Mouse (Mus musculus): ENCODE measurements around the gene Mad1l1.

DNA sequence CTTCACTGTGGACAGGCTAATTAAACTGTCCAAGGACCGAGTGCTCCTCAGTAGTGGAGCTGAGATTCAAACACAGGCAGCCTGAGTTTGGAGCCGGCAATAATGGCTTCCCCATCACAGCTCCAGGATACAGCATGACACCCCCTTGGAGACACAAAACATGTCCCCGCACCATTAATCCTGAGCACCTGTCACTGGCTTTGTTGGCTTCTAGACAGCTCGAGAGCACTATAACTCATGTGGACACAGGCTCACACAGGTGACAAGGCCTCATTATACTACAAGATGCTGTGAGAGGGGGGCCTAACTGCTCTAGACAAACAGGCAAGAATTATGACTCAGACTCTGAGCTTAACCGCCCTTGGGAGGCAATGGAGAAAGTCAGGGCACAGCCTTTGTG lies 66.1 kb downstream of the Mad1l1 start:
- TF ChIP-seq CTCF (IDR thresholded peaks at IDR 0.05; ENCODE audit: insufficient read depth, low read depth, low read length) (no peak), POLR2A (IDR thresholded peaks at IDR 0.05; ENCODE audit: insufficient read depth, low read depth, low read length) (no peak)
